Mouse (Mus musculus) CH12.LX (cell line): ENCODE measurements at regions not wholly inside any gene's neighbourhood (a gene's known extent, or its start where the extent isn't known, plus 50 kb on each side); places are given as distances from the start of the nearest gene placed in this dataset.

Experiments used
- DNase-seq: peaks from one replicate; pipeline ENCODE4 v3.0.0-alpha.2; 2013; ENCODE audit errors: extremely low read depth
- H3K27ac ChIP-seq: 2 replicates; pipeline ENCODE4 v1.5.1; 2012; ENCODE audit warnings: low read depth, mild to moderate bottlenecking, control low read depth, moderate library complexity; ENCODE audit not compliant: insufficient read depth
- H3K27me3 ChIP-seq: replicated peaks from 2 replicates; pipeline ENCODE3; 2012; ENCODE audit warnings: inconsistent platforms
- H3K36me3 ChIP-seq, 2 experiments: replicated peaks in 1 of 2; 2 replicates each; pipeline versions ENCODE3 to v1.6.1; 2012; ENCODE audit warnings: inconsistent platforms in 1 of 2, low read length in 1 of 2, mild to moderate bottlenecking in 1 of 2, mixed read lengths in 1 of 2, moderate library complexity in 1 of 2; ENCODE audit not compliant: control insufficient read depth in 1 of 2, insufficient read depth in 1 of 2
- H3K4me1 ChIP-seq, 2 experiments: 2 replicates each; pipeline ENCODE4 v1.6.1; 2012; ENCODE audit warnings: inconsistent platforms in 1 of 2, moderate library complexity in 1 of 2; ENCODE audit not compliant: insufficient read depth in 2 of 2, control insufficient read depth in 1 of 2
- H3K4me2 ChIP-seq: 2 replicates; pipeline ENCODE4 v1.6.1; 2012; ENCODE audit warnings: low read depth, mild to moderate bottlenecking, control low read depth; ENCODE audit not compliant: poor library complexity, insufficient read depth, severe bottlenecking
- H3K4me3 ChIP-seq, 3 experiments: fragments of 150-350 bp in 1 of 3; sonication (generic) in 1 of 3; replicated peaks in 1 of 3; 2 replicates each; pipeline versions ENCODE3 to v1.5.1; 2011 to 2012; ENCODE audit warnings: low read depth in 2 of 3, low read length in 2 of 3, mild to moderate bottlenecking in 2 of 3, moderate library complexity in 2 of 3, control low read depth in 1 of 3, improper control_type of control experiment in 1 of 3, inconsistent platforms in 1 of 3, mixed read lengths in 1 of 3; ENCODE audit not compliant: poor library complexity in 1 of 3
- H3K79me2 ChIP-seq: replicated peaks from 2 replicates; pipeline ENCODE4 v1.6.1; 2012; ENCODE audit warnings: mild to moderate bottlenecking, moderate library complexity; ENCODE audit not compliant: control insufficient read depth, poor library complexity, insufficient read depth, severe bottlenecking; ENCODE audit errors: extremely low read depth
- H3K9ac ChIP-seq: 2 replicates; pipeline ENCODE4 v1.6.1; 2012; ENCODE audit warnings: low read depth, mild to moderate bottlenecking, control low read depth, moderate library complexity; ENCODE audit not compliant: insufficient read depth
- H3K9me3 ChIP-seq: replicated peaks from 2 replicates; pipeline ENCODE3; 2012; ENCODE audit warnings: low read length, inconsistent platforms, mixed read lengths
- BHLHE40 ChIP-seq: IDR thresholded peaks from 2 replicates; pipeline ENCODE4 v1.6.1; 2011; ENCODE audit warnings: mild to moderate bottlenecking, low read depth, low read length, improper control_type of control experiment
- CHD2 ChIP-seq: IDR thresholded peaks from 2 replicates; pipeline ENCODE4 v1.6.1; 2011; ENCODE audit warnings: low read length, improper control_type of control experiment
- CTCF ChIP-seq, 2 experiments: IDR thresholded peaks in 1 of 2; conservative IDR thresholded peaks in 1 of 2; 2 replicates each; pipeline ENCODE4 v1.5.1; 2011 to 2012; ENCODE audit warnings: low read depth in 2 of 2, low read length in 2 of 2, improper control_type of control experiment in 1 of 2, inconsistent platforms in 1 of 2, mild to moderate bottlenecking in 1 of 2, moderate library complexity in 1 of 2
- E2F4 ChIP-seq: IDR thresholded peaks from 2 replicates; pipeline ENCODE4 v1.6.1; 2011; ENCODE audit warnings: low read depth, low read length, improper control_type of control experiment; ENCODE audit not compliant: insufficient replicate concordance
- ELF1 ChIP-seq: IDR thresholded peaks from 2 replicates; pipeline ENCODE4 v1.6.1; 2014; ENCODE audit warnings: low read depth, mild to moderate bottlenecking, inconsistent platforms, low read length, improper control_type of control experiment
- ETS1 ChIP-seq: conservative IDR thresholded peaks from 2 replicates; pipeline ENCODE4 v1.6.1; 2012; ENCODE audit warnings: low read depth, mild to moderate bottlenecking, inconsistent platforms, low read length, improper control_type of control experiment, moderate library complexity
- IRF4 ChIP-seq: IDR thresholded peaks from 2 replicates; pipeline ENCODE4 v1.6.1; 2014; ENCODE audit warnings: low read depth, mild to moderate bottlenecking, inconsistent platforms, low read length, improper control_type of control experiment
- JUN ChIP-seq: IDR thresholded peaks from 2 replicates; pipeline ENCODE4 v1.6.1; 2011; ENCODE audit warnings: low read depth, mild to moderate bottlenecking, low read length, improper control_type of control experiment, moderate library complexity; ENCODE audit not compliant: insufficient read depth
- MAFK ChIP-seq: IDR thresholded peaks from 2 replicates; pipeline ENCODE4 v1.6.1; 2011; ENCODE audit warnings: low read length, improper control_type of control experiment; ENCODE audit not compliant: insufficient replicate concordance
- MAX ChIP-seq: IDR thresholded peaks from 2 replicates; pipeline ENCODE4 v1.6.1; 2011; ENCODE audit warnings: low read length, improper control_type of control experiment
- MAZ ChIP-seq: IDR thresholded peaks from 2 replicates; pipeline ENCODE4 v1.6.1; 2012; ENCODE audit warnings: low read depth, mild to moderate bottlenecking, inconsistent platforms, low read length, improper control_type of control experiment, moderate library complexity
- MEF2A ChIP-seq: IDR thresholded peaks from 2 replicates; pipeline ENCODE4 v1.6.1; 2014; ENCODE audit warnings: low read depth, mild to moderate bottlenecking, inconsistent platforms, low read length, improper control_type of control experiment, borderline replicate concordance
- MXI1 ChIP-seq: IDR thresholded peaks from 2 replicates; pipeline ENCODE4 v1.6.1; 2011; ENCODE audit warnings: mild to moderate bottlenecking, low read depth, low read length, improper control_type of control experiment
- MYC ChIP-seq: IDR thresholded peaks from 2 replicates; pipeline ENCODE4 v1.6.1; 2011; ENCODE audit warnings: low read depth, mild to moderate bottlenecking, improper control_type of control experiment, low read length
- NELFE ChIP-seq: IDR thresholded peaks from 2 replicates; pipeline ENCODE4 v1.6.1; 2011; ENCODE audit warnings: low read depth, low read length, improper control_type of control experiment
- NRF1 ChIP-seq: IDR thresholded peaks from 2 replicates; pipeline ENCODE4 v1.6.1; 2014; ENCODE audit warnings: low read depth, mild to moderate bottlenecking, inconsistent platforms, low read length, improper control_type of control experiment, moderate library complexity
- PAX5 ChIP-seq: IDR thresholded peaks from 2 replicates; pipeline ENCODE4 v1.6.1; 2012; ENCODE audit warnings: low read length, inconsistent platforms, mixed read lengths
- POLR2A ChIP-seq: IDR thresholded peaks from 2 replicates; pipeline ENCODE4 v1.6.1; 2011; ENCODE audit warnings: low read depth, mild to moderate bottlenecking, improper control_type of control experiment, low read length
- RAD21 ChIP-seq: IDR thresholded peaks from 2 replicates; pipeline ENCODE4 v1.6.1; 2011; ENCODE audit warnings: low read depth, mild to moderate bottlenecking, low read length, improper control_type of control experiment, moderate library complexity
- RCOR1 ChIP-seq: conservative IDR thresholded peaks from 2 replicates; pipeline ENCODE4 v1.6.1; 2012; ENCODE audit warnings: low read depth, mild to moderate bottlenecking, inconsistent platforms, low read length, improper control_type of control experiment
- SIN3A ChIP-seq: IDR thresholded peaks from 2 replicates; pipeline ENCODE4 v1.6.1; 2012; ENCODE audit warnings: low read length, improper control_type of control experiment, inconsistent platforms
- SMC3 ChIP-seq: IDR thresholded peaks from 2 replicates; pipeline ENCODE4 v1.6.1; 2011; ENCODE audit warnings: low read depth, low read length, improper control_type of control experiment
- TCF12 ChIP-seq: IDR thresholded peaks from 2 replicates; pipeline ENCODE4 v1.6.1; 2014; ENCODE audit warnings: low read depth, mild to moderate bottlenecking, inconsistent platforms, low read length, improper control_type of control experiment
- ZC3H11A ChIP-seq: IDR thresholded peaks from 2 replicates; pipeline ENCODE4 v1.6.1; 2012; ENCODE audit warnings: low read depth, mild to moderate bottlenecking, inconsistent platforms, low read length, improper control_type of control experiment
- ZMIZ1 ChIP-seq: IDR thresholded peaks from 2 replicates; pipeline ENCODE4 v1.6.1; 2012; ENCODE audit warnings: low read depth, mild to moderate bottlenecking, inconsistent platforms, low read length, improper control_type of control experiment
- dilution Hi-C: fragments of 300-500 bp; cut with MboI; formaldehyde crosslinking; loops from 2 replicates; pipeline ENCODE4 v1.14.3; 2020; ENCODE audit warnings: low sequenced_read_pairs; ENCODE audit not compliant: extremely low pct_unique_long_range_greater_than_20kb, extremely low pct_ligation_motif_present
- in situ Hi-C: fragments of 300-500 bp; cut with MboI; formaldehyde crosslinking; loops from 3 replicates; pipeline ENCODE4 v1.14.3; 2019; ENCODE audit warnings: low sequenced_read_pairs, low pct_ligation_motif_present, low pct_unique_long_range_greater_than_20kb, mixed read lengths

DNA sequence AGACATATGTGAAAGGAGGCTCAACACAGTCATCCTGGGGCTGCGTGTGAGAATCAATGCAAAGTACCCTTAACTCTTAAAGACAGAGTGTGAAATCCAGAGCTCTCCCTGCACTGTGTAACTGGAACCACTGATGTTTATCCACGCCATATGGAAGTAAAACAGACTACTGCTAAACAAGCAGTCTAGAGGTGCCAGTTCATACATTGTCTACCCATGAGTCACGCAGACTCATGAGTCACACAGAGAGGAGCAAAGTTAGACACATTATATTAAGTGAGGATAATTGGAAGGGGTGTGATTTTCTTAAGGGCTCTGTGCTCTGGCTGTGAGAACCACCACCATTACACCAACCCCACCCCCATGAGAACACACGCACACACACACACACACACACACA, 516.8 kb downstream of the Fam19a5 start:
- H3K9me3 ChIP-seq: peaks cover 79% of the 10 kb centered on the region

DNA sequence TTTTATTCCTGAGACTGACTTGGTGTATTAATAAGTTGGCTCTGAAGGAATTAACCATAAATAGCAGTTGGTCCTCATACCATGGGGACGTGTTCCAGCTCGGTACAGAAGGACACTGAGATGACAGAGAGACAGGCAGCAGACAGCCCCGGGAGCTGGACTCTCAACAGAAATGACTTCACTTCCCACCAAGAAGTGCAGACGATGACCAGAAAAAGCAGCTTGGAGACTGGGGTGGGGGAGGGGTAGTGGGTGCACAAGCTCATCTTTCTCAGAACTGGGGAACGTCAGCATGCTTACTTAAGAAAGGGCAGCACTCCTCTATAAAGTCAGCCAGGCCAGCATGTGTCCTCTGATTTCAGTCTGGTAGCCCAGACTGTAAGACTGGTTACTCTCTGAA, 518.9 kb downstream of the Fam19a5 start:
- dilution Hi-C loops (no loop called here), in situ Hi-C loops (no loop called here)
- no peak overlapping the region for H3K9ac ChIP-seq
- H3K4me1 ChIP-seq: no peaks in the 10 kb centered on the region
- H3K36me3 ChIP-seq: no peaks in the 10 kb centered on the region
- peaks cover 74% of the 10 kb centered on the region for H3K9me3 ChIP-seq
- H3K4me2 ChIP-seq: no peak overlapping the region
- no peaks in the 10 kb centered on the region for H3K79me2 ChIP-seq
- no peak for TF ChIP-seq SIN3A
- no peak for TF ChIP-seq SMC3
- TF ChIP-seq POLR2A: no peak
- no peak for TF ChIP-seq ZC3H11A
- TF ChIP-seq MAX: no peak
- no peak for TF ChIP-seq E2F4
- no peak for TF ChIP-seq MYC
- no peak for TF ChIP-seq BHLHE40
- no peak for TF ChIP-seq NELFE
- TF ChIP-seq ELF1: no peak
- TF ChIP-seq CHD2: no peak
- no peak for TF ChIP-seq IRF4
- no peak for TF ChIP-seq CTCF (conservative IDR thresholded peaks at IDR 0.05 in 1 of 2, IDR thresholded peaks at IDR 0.05 in 1 of 2; ENCODE audit: low read depth in 2 of 2, low read length in 2 of 2)
- TF ChIP-seq RCOR1: no peak
- TF ChIP-seq JUN: no peak
- TF ChIP-seq MAFK: no peak
- TF ChIP-seq RAD21: no peak
- TF ChIP-seq PAX5: no peak
- no peak for TF ChIP-seq ZMIZ1
- no peaks in the 10 kb centered on the region for H3K27me3 ChIP-seq
- no peak overlapping the region for H3K27ac ChIP-seq
- H3K4me3 ChIP-seq: no peak overlapping the region
- DNase-seq: no peak

More for the DNA sequence above, 516.8 kb downstream of the Fam19a5 start:
- H3K4me2 ChIP-seq: no peak overlapping the region
- dilution Hi-C loops (no loop called here), in situ Hi-C loops (no loop called here)
- H3K9ac ChIP-seq: no peak overlapping the region
- no peak overlapping the region for H3K4me3 ChIP-seq
- H3K27me3 ChIP-seq: no peaks in the 10 kb centered on the region
- TF ChIP-seq RCOR1: no peak
- no peak for TF ChIP-seq TCF12
- no peak for TF ChIP-seq MAZ
- TF ChIP-seq BHLHE40: no peak
- no peak for TF ChIP-seq MXI1
- no peak for TF ChIP-seq ETS1
- no peak for TF ChIP-seq NRF1
- no peak for TF ChIP-seq MEF2A
- H3K27ac ChIP-seq: no peak overlapping the region
- DNase-seq: no peak
- no peaks in the 10 kb centered on the region for H3K36me3 ChIP-seq
- no peaks in the 10 kb centered on the region for H3K4me1 ChIP-seq
- H3K79me2 ChIP-seq: no peaks in the 10 kb centered on the region
